Mouse (Mus musculus) testis, adult 2 months (tissue): ENCODE measurements around the gene Thrb.

Source experiments
- CTCF ChIP-seq: fragments of 200-500 bp; IDR thresholded peaks from 2 replicates; pipeline ENCODE4 v1.5.1; 2012; ENCODE audit warnings: low read depth, mild to moderate bottlenecking, inconsistent platforms, low read length, moderate library complexity; ENCODE audit not compliant: control insufficient read depth, insufficient read depth, insufficient replicate concordance
- POLR2A ChIP-seq: fragments of 200-500 bp; IDR thresholded peaks from 2 replicates; pipeline ENCODE4 v1.6.1; 2012; ENCODE audit warnings: low read depth, mild to moderate bottlenecking, inconsistent platforms, low read length, moderate library complexity; ENCODE audit not compliant: control insufficient read depth

GRCm38 (mm10) chr14:17743713-17744158 lies 83.7 kb downstream of the Thrb start:
- TF ChIP-seq CTCF (no peak), POLR2A (no peak)
